Mouse (Mus musculus) liver, adult 2 months (tissue): ENCODE results near the gene Sdhb. TPM values are rescaled to one million over a fixed set of nuclear protein-coding genes. Genes with fewer than 3 reads are reported as not detected.

Source experiments
- DNase-seq: peaks from one replicate; pipeline ENCODE4 v3.0.0-alpha.2; 2011; ENCODE audit warnings: low read depth, low spot score; ENCODE audit errors: extremely low read depth
- H3K27ac ChIP-seq: fragments of 200-500 bp; replicated peaks from 2 replicates; pipeline ENCODE4 v1.5.1; 2012; ENCODE audit warnings: low read depth, mild to moderate bottlenecking, control low read depth, inconsistent platforms, low read length; ENCODE audit not compliant: insufficient read depth
- H3K27me3 ChIP-seq: fragments of 200-500 bp; 2 replicates; pipeline ENCODE4 v1.6.1; 2012; ENCODE audit warnings: mild to moderate bottlenecking, moderate library complexity, low read length, inconsistent platforms; ENCODE audit not compliant: control insufficient read depth, insufficient read depth
- H3K36me3 ChIP-seq: fragments of 200-500 bp; 2 replicates; pipeline ENCODE4 v1.6.1; 2012; ENCODE audit warnings: low read length, inconsistent platforms; ENCODE audit not compliant: control insufficient read depth, insufficient read depth
- H3K4me1 ChIP-seq: fragments of 200-500 bp; 2 replicates; pipeline ENCODE4 v1.6.1; 2011; ENCODE audit warnings: low read length; ENCODE audit not compliant: control insufficient read depth, insufficient read depth
- H3K4me3 ChIP-seq: fragments of 200-500 bp; 2 replicates; pipeline ENCODE4 v1.5.1; 2011; ENCODE audit warnings: low read depth, mild to moderate bottlenecking, control low read depth, low read length, moderate library complexity; ENCODE audit not compliant: insufficient read depth
- H3K79me2 ChIP-seq: fragments of 200-500 bp; 2 replicates; pipeline ENCODE4 v1.6.1; 2012; ENCODE audit warnings: inconsistent platforms, mild to moderate bottlenecking, low read length, moderate library complexity; ENCODE audit not compliant: control insufficient read depth, insufficient read depth
- H3K9ac ChIP-seq: fragments of 200-500 bp; 2 replicates; pipeline ENCODE4 v1.6.1; 2012; ENCODE audit warnings: low read depth, mild to moderate bottlenecking, control low read depth, inconsistent platforms, low read length
- CTCF ChIP-seq: fragments of 200-500 bp; IDR thresholded peaks from 2 replicates; pipeline ENCODE4 v1.5.1; 2011; ENCODE audit warnings: low read depth, low read length, control low read depth
- POLR2A ChIP-seq: fragments of 200-500 bp; IDR thresholded peaks from 2 replicates; pipeline ENCODE4 v1.6.1; 2011; ENCODE audit warnings: low read length, control low read depth; ENCODE audit not compliant: insufficient read depth; ENCODE audit errors: extremely low read depth
- WGBS: fragments of 180-500 bp; shearing (Covaris S2); methylation state at CpG from one replicate; pipeline ENCODE4 v1.1.7; 2018; 5-methylcytosine and 5-hydroxymethylcytosine counted together
- polyA plus RNA-seq: library from polyadenylated mRNA; depleted of rRNA; stranded (reverse); fragments of >200 nt; gene quantifications from 2 replicates; pipeline ENCODE4 v1.2.3, GENCODE M21; 2012
- total RNA-seq: library from RNA; depleted of rRNA; stranded (reverse); fragments of >200 nt; gene quantifications from 2 replicates; pipeline ENCODE4 v1.2.3, GENCODE M21; 2014

The Sdhb gene
- total and polyA plus RNA-seq, 2 experiments = 347 to 532 TPM

- Histone ChIP-seq H3K36me3 (no peaks in the 10 kb centered on the region), H3K79me2 (peaks cover 3% of the 10 kb centered on the region; the same call in 1 of the 2 replicates), H3K9ac (no peak overlapping the region), H3K4me3 (no peak overlapping the region), H3K4me1 (no peaks in the 10 kb centered on the region), H3K27me3 (no peaks in the 10 kb centered on the region), H3K27ac (no peak overlapping the region)
- TF ChIP-seq POLR2A (no peak), CTCF (no peak)
- WGBS = 86% methylated on average over 14 of the region's 14 CpGs
- DNase-seq = no peak
Observed at GRCm38 (mm10) chr4:140989447-140989846, 28.4 kb downstream of the Sdhb start.

- WGBS = 93% methylated on average over 20 of the region's 20 CpGs
- TF ChIP-seq POLR2A = no peak
- no peak for TF ChIP-seq CTCF
- no peak overlapping the region for H3K27ac ChIP-seq
Observed at GRCm38 (mm10) chr4:140992215-140992614, 31.2 kb downstream of the Sdhb start.

GRCm38 (mm10) chr4:140993846-140994245 is 32.8 kb downstream of the Sdhb start:
- no peak for DNase-seq
- Histone ChIP-seq H3K36me3 (no peaks in the 10 kb centered on the region), H3K79me2 (no peaks in the 10 kb centered on the region; the same call in 1 of the 2 replicates), H3K27ac (no peak overlapping the region), H3K9ac (no peak overlapping the region), H3K4me1 (no peaks in the 10 kb centered on the region), H3K4me3 (no peak overlapping the region), H3K27me3 (no peaks in the 10 kb centered on the region)
- 90% methylated on average over 8 of the region's 8 CpGs for WGBS
- TF ChIP-seq CTCF (no peak), POLR2A (no peak)

More at GRCm38 (mm10) chr4:140992215-140992614, 31.2 kb downstream of the Sdhb start:
- Histone ChIP-seq H3K36me3 (no peaks in the 10 kb centered on the region), H3K4me3 (no peak overlapping the region), H3K79me2 (no peaks in the 10 kb centered on the region; the same call in 1 of the 2 replicates), H3K9ac (no peak overlapping the region), H3K27me3 (no peaks in the 10 kb centered on the region), H3K4me1 (no peaks in the 10 kb centered on the region)
- no peak for DNase-seq

GRCm38 (mm10) chr4:140995811-140996210 is 34.8 kb downstream of the Sdhb start:
- Histone ChIP-seq H3K36me3 (no peaks in the 10 kb centered on the region), H3K27me3 (no peaks in the 10 kb centered on the region), H3K9ac (no peak overlapping the region), H3K4me3 (no peak overlapping the region), H3K27ac (no peak overlapping the region), H3K79me2 (no peaks in the 10 kb centered on the region), H3K4me1 (no peaks in the 10 kb centered on the region)
- no peak for TF ChIP-seq POLR2A
- TF ChIP-seq CTCF = no peak
- WGBS = 93% methylated on average over 8 of the region's 8 CpGs
- DNase-seq = no peak

GRCm38 (mm10) chr4:140996812-140997211 is 35.8 kb downstream of the Sdhb start:
- Histone ChIP-seq H3K79me2 (no peaks in the 10 kb centered on the region), H3K4me1 (no peaks in the 10 kb centered on the region), H3K4me3 (no peak overlapping the region), H3K36me3 (no peaks in the 10 kb centered on the region), H3K9ac (no peak overlapping the region), H3K27ac (no peak overlapping the region), H3K27me3 (no peaks in the 10 kb centered on the region)
- TF ChIP-seq POLR2A = no peak
- TF ChIP-seq CTCF = no peak
- no peak for DNase-seq
- WGBS = 96% methylated on average over 9 of the region's 9 CpGs

GRCm38 (mm10) chr4:141005983-141006382 is 45.0 kb downstream of the Sdhb start:
- H3K4me1 ChIP-seq = no peaks in the 10 kb centered on the region
- no peak for TF ChIP-seq POLR2A
- TF ChIP-seq CTCF = peak; percentile 21; the same call in 1 of the 2 replicates
- no peak overlapping the region for H3K4me3 ChIP-seq
- H3K27me3 ChIP-seq = no peaks in the 10 kb centered on the region
- WGBS = 89% methylated on average over 13 of the region's 13 CpGs
- no peak overlapping the region for H3K9ac ChIP-seq
- H3K79me2 ChIP-seq = no peaks in the 10 kb centered on the region
- no peak for DNase-seq
- no peaks in the 10 kb centered on the region; the same call in 1 of the 2 replicates for H3K36me3 ChIP-seq
- H3K27ac ChIP-seq = no peak overlapping the region
